Mouse (Mus musculus) liver, embryonic 15.5 days (tissue): ENCODE data around the gene Cdc45. TPM values are rescaled to one million over a fixed set of nuclear protein-coding genes. Genes with fewer than 3 reads are reported as not detected.

Source experiments
- polyA plus RNA-seq: library from polyadenylated mRNA; unstranded; fragments of >200 nt; fragmentation: Nextera tagmentation; extraction: Ambion mirVana; gene quantifications from 2 replicates; pipeline ENCODE4 v1.2.1, GENCODE M21; 2015

Gene Cdc45
- polyA plus RNA-seq, 1 experiment from 2014 or later, result 40.7 TPM

Other genes starting within 250 kb of the Cdc45 start
- gene Tbx1, start 221.3 kb downstream of the Cdc45 start, polyA plus RNA-seq, result 0.15 and 0.23 TPM in 2 replicates
- 19.6 and 24.9 TPM in 2 replicates for gene Gp1bb, start 189.6 kb downstream of the Cdc45 start, polyA plus RNA-seq
- 0.39 and 0.91 TPM in 2 replicates for gene Gm49601, start 185.6 kb downstream of the Cdc45 start, polyA plus RNA-seq
- gene Sept5, start 182.0 kb downstream of the Cdc45 start, polyA plus RNA-seq, result 3.5 and 3.6 TPM in 2 replicates
- 8.4 and 8.5 TPM in 2 replicates for gene Cldn5, start 35.1 kb downstream of the Cdc45 start, polyA plus RNA-seq
- gene Ufd1, start 208 bp downstream of the Cdc45 start, polyA plus RNA-seq, result 39.5 and 40.6 TPM in 2 replicates
- 19.1 and 19.9 TPM in 2 replicates for gene 2510002D24Rik, start 24.6 kb upstream of the Cdc45 start, polyA plus RNA-seq
- not detected in 2 replicates for gene Gm28539, start 24.6 kb upstream of the Cdc45 start, polyA plus RNA-seq
- 52.6 and 57.8 TPM in 2 replicates for gene Mrpl40, start 64.9 kb upstream of the Cdc45 start, polyA plus RNA-seq
- 5.4 and 6.7 TPM in 2 replicates for gene Hira, start 65.0 kb upstream of the Cdc45 start, polyA plus RNA-seq